Mouse (Mus musculus): ENCODE data around the gene Uck2. TPM values are rescaled to one million over a fixed set of nuclear protein-coding genes. Genes with fewer than 3 reads are reported as not detected.

The Uck2 gene
- polyA plus RNA-seq, 1 experiment from 2014 or later: 87.5 TPM

DNA sequence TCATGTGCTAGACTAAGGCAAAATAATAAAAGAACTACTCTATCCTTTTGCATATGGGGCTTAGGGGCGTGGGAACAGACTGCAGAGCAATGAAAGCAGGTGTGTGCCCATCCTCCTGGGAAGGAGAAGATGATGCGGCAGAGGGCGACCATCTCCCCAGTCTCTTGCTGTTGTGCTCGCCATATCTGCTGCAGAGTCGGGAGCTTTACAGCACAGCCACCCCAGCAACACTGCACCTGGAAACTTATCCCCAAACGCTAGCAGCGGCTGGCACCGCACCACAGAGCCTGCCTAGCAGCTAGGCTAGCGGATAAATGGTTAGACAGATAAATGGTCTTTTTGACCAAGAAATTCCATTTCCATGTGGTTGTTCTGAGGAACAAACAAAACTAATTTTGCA, 37.2 kb downstream of the Uck2 start:
- Histone ChIP-seq H3K4me1 (peaks cover 52% of the 10 kb centered on the region), H3K4me3 (replicated peaks) (no peak overlapping the region), H3K27me3 (no peaks in the 10 kb centered on the region), H3K36me3 (no peaks in the 10 kb centered on the region), H3K9ac (no peak overlapping the region), H3K9me3 (replicated peaks) (no peaks in the 10 kb centered on the region), H3K4me2 (no peak overlapping the region), H3K27ac (no peak overlapping the region)
- 83% methylated on average over 9 of the region's 9 CpGs for WGBS
- no peak for ATAC-seq (replicated peaks; ENCODE audit: low FRiP score)

DNA sequence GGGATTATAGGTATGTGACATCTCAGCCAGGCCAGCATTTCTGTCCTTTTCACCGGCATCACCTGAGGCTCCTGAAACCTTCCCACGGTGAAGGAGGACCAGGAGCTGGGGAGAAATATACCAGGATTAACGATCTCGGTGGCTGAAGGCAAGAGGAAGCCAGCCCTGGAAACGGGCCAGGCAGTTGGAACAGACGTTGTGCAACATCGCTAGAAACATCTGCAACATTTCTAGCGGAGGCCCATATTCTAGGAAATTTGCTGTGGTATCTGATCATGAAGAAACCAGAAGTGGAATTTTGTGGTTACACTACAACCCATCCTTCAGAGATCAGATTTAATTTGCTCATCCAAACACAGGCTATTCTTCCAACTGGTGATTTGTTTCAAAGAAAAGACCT, 38.1 kb downstream of the Uck2 start:
- H3K27me3 ChIP-seq: no peaks in the 10 kb centered on the region
- no peak for ATAC-seq (replicated peaks; ENCODE audit: low FRiP score)
- H3K36me3 ChIP-seq: no peaks in the 10 kb centered on the region
- no peaks in the 10 kb centered on the region for H3K9me3 ChIP-seq (replicated peaks)
- peaks cover 62% of the 10 kb centered on the region for H3K4me1 ChIP-seq
- no peak overlapping the region for H3K9ac ChIP-seq
- no peak overlapping the region for H3K4me3 ChIP-seq (replicated peaks)
- WGBS: 27% methylated on average over 8 of the region's 8 CpGs
- H3K27ac ChIP-seq: no peak overlapping the region
- no peak overlapping the region for H3K4me2 ChIP-seq

DNA sequence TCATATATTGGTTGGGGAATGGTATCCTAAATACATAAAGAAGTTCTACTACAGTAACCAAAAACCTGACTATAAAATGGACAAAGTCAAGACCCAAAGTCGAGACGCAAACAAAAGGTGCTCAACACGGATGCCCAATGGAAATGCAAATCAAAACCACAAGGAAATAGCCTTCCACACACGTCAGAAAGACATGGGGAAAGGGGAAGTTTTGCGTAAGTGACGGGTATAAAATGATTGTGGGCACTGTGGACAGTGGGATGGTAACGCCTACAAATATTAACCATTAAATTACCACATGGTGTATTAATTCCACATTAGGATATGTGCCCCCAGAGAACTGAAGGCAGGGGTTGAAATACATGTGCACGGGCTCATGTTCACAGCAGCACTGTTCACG, 38.8 kb downstream of the Uck2 start:
- no peaks in the 10 kb centered on the region for H3K27me3 ChIP-seq
- H3K9me3 ChIP-seq (replicated peaks): no peaks in the 10 kb centered on the region
- 79% methylated on average over 9 of the region's 9 CpGs for WGBS
- peaks cover 66% of the 10 kb centered on the region for H3K4me1 ChIP-seq
- H3K4me2 ChIP-seq: no peak overlapping the region
- no peak overlapping the region for H3K4me3 ChIP-seq (replicated peaks)
- H3K27ac ChIP-seq: no peak overlapping the region
- H3K36me3 ChIP-seq: no peaks in the 10 kb centered on the region
- H3K9ac ChIP-seq: no peak overlapping the region
- ATAC-seq (replicated peaks; ENCODE audit: low FRiP score): no peak

DNA sequence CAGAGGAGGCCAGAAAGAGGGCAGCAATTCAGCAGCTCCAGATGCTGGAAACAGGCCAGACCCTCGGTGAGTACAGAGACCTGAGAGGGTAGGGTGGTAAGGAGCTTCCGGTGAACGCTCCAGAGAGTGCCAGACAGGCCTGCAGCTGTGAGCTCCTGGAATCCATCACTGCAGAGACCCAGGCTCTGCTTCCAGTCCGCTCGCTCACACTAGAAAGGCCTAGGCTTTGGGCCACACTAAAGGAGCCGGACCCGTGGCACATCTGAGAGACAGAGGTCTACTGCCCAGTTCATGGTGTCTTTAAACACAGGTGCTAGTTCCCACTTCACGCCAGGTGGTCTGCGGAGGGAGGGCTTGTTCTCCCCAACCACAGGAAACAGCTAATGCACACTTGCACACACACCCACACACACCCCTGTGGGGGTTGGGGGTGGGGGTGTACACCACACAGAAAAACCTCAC, 39.9 kb downstream of the Uck2 start:
- no peak overlapping the region for H3K9ac ChIP-seq
- H3K27ac ChIP-seq: no peak overlapping the region
- no peak overlapping the region for H3K4me3 ChIP-seq (replicated peaks)
- peaks cover 67% of the 10 kb centered on the region for H3K4me1 ChIP-seq
- no peak overlapping the region for H3K4me2 ChIP-seq
- ATAC-seq (replicated peaks; ENCODE audit: low FRiP score): no peak
- no peaks in the 10 kb centered on the region for H3K27me3 ChIP-seq
- WGBS: 60% methylated on average over 9 of the region's 9 CpGs
- H3K36me3 ChIP-seq: no peaks in the 10 kb centered on the region
- H3K9me3 ChIP-seq (replicated peaks): no peaks in the 10 kb centered on the region

DNA sequence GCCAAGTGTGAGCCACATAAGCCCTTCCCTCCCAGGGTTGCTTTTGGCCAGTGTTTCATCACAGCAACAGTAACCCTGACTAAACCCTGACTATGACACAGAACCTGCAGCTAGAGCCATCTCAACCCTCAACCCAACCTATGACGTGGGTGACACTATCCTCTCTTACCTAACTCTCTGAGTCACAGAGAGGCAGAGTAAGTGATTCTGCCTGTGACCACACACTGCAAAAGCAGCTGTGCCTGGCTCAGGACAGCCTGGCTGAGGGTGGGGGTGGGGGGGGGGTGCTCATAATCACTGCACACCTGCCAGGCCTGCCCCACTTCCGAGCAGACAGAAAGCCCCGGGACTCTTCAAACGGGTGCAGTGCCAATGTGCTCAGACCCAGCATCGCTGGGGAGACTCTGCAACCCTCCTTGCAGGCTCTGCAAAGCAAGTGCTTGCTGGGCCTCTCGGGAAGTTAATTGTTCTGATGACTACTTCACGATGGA, 42.9 kb downstream of the Uck2 start:
- no peak overlapping the region for H3K27ac ChIP-seq
- 38% methylated on average over 7 of the region's 7 CpGs for WGBS
- no peak overlapping the region for H3K4me2 ChIP-seq
- H3K4me1 ChIP-seq: peaks cover 74% of the 10 kb centered on the region
- no peak overlapping the region for H3K4me3 ChIP-seq (replicated peaks)
- no peak overlapping the region for H3K9ac ChIP-seq
- no peaks in the 10 kb centered on the region for H3K9me3 ChIP-seq (replicated peaks)
- no peak for ATAC-seq (replicated peaks; ENCODE audit: low FRiP score)
- no peaks in the 10 kb centered on the region for H3K36me3 ChIP-seq
- H3K27me3 ChIP-seq: no peaks in the 10 kb centered on the region

DNA sequence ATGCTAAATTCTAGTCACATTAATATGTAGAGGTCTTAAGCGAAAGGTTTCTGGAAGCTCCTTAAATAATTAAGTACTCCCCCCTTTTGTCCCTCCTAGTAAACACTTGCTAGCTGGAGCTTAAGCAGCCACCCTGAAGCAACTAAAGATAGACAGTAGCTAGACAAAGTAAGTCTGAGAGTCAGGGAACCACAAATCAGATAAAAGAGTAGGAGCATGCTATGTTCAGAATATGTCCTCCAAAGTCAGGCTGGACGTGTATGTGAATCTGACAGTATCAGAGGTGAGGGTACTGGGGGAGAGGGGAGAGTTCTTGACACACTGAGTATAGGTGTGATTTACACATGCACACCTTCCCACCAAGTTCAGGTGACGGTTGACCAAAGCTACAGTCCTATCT, 43.6 kb downstream of the Uck2 start:
- no peak overlapping the region for H3K4me3 ChIP-seq (replicated peaks)
- H3K4me2 ChIP-seq: no peak overlapping the region
- H3K27me3 ChIP-seq: no peaks in the 10 kb centered on the region
- 76% methylated on average over 3 of the region's 3 CpGs for WGBS
- peaks cover 2% of the 10 kb centered on the region for H3K36me3 ChIP-seq
- no peaks in the 10 kb centered on the region for H3K9me3 ChIP-seq (replicated peaks)
- peaks cover 72% of the 10 kb centered on the region for H3K4me1 ChIP-seq
- no peak overlapping the region for H3K27ac ChIP-seq
- ATAC-seq (replicated peaks; ENCODE audit: low FRiP score): no peak
- H3K9ac ChIP-seq: no peak overlapping the region

DNA sequence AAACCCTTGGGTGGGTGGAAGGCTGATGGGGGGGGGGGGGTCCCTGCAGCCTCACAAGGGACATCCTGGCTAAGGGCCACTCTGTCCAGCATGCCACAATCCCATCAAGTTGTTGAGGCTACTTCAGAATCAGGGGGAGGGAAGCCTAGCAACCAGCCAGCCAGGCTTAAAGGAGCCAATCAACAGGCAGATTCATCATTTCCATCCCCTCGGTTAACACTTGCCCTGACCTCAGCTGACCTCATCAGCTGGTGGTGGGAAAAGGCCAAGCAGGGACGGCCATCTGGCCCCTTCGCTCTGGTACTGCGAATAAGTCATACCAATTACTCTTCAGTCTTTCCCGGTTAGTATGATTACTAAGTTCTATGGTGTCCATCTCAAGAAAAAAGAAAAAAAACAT, 44.8 kb downstream of the Uck2 start:
- H3K36me3 ChIP-seq: peaks cover 13% of the 10 kb centered on the region
- no peak overlapping the region for H3K4me3 ChIP-seq (replicated peaks)
- H3K9ac ChIP-seq: no peak overlapping the region
- no peaks in the 10 kb centered on the region for H3K27me3 ChIP-seq
- WGBS: 25% methylated on average over 5 of the region's 5 CpGs
- H3K4me1 ChIP-seq: peaks cover 69% of the 10 kb centered on the region
- no peak overlapping the region for H3K4me2 ChIP-seq
- H3K9me3 ChIP-seq (replicated peaks): no peaks in the 10 kb centered on the region
- no peak overlapping the region for H3K27ac ChIP-seq
- ATAC-seq (replicated peaks; ENCODE audit: low FRiP score): no peak

DNA sequence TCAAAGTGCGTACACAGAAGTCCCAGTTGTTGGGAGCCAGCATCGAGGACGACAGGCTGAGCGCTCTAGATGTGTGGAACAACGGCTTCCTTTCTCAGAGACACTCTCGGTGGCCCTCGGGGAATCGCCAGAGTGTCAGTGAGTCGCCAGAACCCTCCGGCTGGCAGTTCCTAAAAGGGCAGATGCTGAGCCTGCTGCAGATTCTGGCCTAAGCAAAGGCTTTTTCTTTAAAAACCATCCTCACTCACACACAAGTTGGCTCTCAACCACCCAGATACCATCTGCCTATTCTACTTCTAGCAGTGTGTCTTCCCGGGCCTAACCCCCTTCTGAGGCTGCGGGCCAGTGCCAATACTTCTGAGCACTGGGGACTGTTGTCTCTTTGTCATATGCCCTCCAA, 45.2 kb downstream of the Uck2 start:
- Histone ChIP-seq H3K27me3 (no peaks in the 10 kb centered on the region), H3K4me3 (replicated peaks) (no peak overlapping the region), H3K9ac (no peak overlapping the region), H3K27ac (no peak overlapping the region), H3K4me1 (peaks cover 65% of the 10 kb centered on the region), H3K36me3 (peaks cover 18% of the 10 kb centered on the region), H3K4me2 (no peak overlapping the region), H3K9me3 (replicated peaks) (no peaks in the 10 kb centered on the region)
- ATAC-seq (replicated peaks; ENCODE audit: low FRiP score): no peak
- WGBS: 62% methylated on average over 12 of the region's 12 CpGs

DNA sequence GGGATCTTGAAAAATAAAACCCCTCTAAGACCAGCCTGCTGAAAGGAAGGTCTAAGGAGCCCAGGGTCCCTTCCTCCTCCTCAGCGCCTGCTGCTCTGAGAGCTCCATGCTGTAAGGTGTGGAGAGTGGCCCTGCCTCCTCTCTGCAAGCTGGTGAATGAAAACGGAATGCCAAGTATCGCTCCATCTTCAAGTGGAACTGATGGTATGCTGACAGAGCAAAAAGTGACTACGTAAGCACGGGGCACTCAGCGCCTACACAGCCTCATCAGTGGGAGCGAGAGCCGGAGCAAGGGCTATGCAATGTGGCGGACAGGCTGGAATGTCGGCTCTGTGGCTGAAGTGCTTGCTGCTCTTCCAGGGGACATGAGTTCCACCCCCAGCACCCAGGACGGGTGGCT, 47.3 kb downstream of the Uck2 start:
- H3K4me2 ChIP-seq: no peak overlapping the region
- no peaks in the 10 kb centered on the region for H3K9me3 ChIP-seq (replicated peaks)
- H3K4me1 ChIP-seq: peaks cover 48% of the 10 kb centered on the region
- ATAC-seq (replicated peaks; ENCODE audit: low FRiP score): peak; percentile 16; the same call in 1 of the 2 replicates
- no peak overlapping the region for H3K4me3 ChIP-seq (replicated peaks)
- no peak overlapping the region for H3K27ac ChIP-seq
- peaks cover 38% of the 10 kb centered on the region for H3K36me3 ChIP-seq
- no peaks in the 10 kb centered on the region for H3K27me3 ChIP-seq
- H3K9ac ChIP-seq: no peak overlapping the region
- WGBS: 62% methylated on average over 11 of the region's 11 CpGs

DNA sequence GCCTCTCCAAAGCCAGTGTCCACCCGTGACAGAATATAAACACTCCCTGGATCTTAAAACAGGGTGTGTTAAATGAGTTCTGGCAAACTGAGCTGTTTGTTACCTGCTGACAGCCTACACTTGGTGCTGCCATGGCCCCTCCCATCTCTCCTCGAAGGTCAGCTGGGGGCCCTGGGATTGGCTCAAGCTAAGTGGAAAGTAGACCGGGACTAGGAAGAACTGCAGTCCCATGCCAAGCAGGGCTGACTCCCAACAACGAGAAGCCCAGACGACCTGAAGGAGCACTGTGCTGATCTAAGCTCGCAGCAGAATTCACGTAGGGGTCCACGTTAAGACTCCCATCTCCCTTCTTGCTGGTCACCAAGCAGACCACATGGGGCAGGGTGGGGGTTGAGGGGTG, 48.3 kb downstream of the Uck2 start:
- H3K4me3 ChIP-seq (replicated peaks): no peak overlapping the region
- 0 out of 2 replicates have a peak, but pooled peaks have one; percentile 5 for ATAC-seq (replicated peaks; ENCODE audit: low FRiP score)
- peaks cover 45% of the 10 kb centered on the region for H3K36me3 ChIP-seq
- WGBS: 59% methylated on average over 8 of the region's 8 CpGs
- no peak overlapping the region for H3K4me2 ChIP-seq
- peaks cover 38% of the 10 kb centered on the region for H3K4me1 ChIP-seq
- no peaks in the 10 kb centered on the region for H3K27me3 ChIP-seq
- H3K27ac ChIP-seq: no peak overlapping the region
- H3K9ac ChIP-seq: no peak overlapping the region
- H3K9me3 ChIP-seq (replicated peaks): no peaks in the 10 kb centered on the region

DNA sequence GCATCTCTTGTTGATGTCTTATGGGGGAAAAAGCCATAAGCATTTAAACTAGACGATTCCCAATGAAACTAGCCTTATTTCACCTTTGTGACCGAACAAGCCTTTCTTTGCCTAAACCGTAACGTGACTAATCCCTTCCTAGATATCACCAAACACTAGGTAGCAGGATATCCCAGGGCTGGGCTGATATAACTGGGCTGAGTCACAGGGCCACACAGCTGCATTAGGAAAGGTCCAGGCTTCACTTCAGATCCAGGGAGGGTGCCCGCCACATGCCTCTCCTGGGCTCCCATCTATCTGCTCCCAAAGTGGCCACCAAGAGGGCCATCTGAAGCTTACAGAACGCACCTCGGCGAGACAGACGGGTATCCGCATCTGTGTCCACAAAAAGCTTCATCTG, 50.8 kb downstream of the Uck2 start:
- Histone ChIP-seq H3K9ac (no peak overlapping the region), H3K4me2 (no peak overlapping the region), H3K27ac (no peak overlapping the region), H3K9me3 (replicated peaks) (no peaks in the 10 kb centered on the region), H3K4me1 (peaks cover 23% of the 10 kb centered on the region), H3K36me3 (peaks cover 60% of the 10 kb centered on the region), H3K27me3 (no peaks in the 10 kb centered on the region), H3K4me3 (replicated peaks) (no peak overlapping the region)
- WGBS: 90% methylated on average over 10 of the region's 10 CpGs
- ATAC-seq (replicated peaks; ENCODE audit: low FRiP score): no peak

DNA sequence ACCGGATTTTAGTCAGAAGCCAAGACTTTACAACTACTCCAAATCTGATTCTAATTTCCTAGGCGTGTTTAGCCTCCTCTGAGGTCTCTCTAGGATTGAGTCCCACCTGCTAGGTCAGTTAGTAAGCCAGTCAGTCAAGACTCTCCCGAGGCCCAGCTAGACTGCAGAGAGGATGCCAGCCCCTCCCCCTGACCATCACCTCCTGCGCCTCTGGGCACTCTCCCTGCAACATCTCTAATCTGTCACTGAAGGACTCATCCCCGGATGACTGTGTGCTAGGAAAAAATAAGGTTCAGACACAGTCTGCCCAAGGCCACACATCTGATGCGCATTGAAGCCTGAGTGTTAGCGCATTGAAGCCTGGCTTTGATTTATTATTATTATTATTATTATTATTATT, 52.2 kb downstream of the Uck2 start:
- Histone ChIP-seq H3K36me3 (peaks cover 74% of the 10 kb centered on the region), H3K9ac (no peak overlapping the region), H3K4me1 (peaks cover 13% of the 10 kb centered on the region), H3K4me2 (no peak overlapping the region), H3K27ac (no peak overlapping the region), H3K9me3 (replicated peaks) (no peaks in the 10 kb centered on the region), H3K27me3 (no peaks in the 10 kb centered on the region), H3K4me3 (replicated peaks) (no peak overlapping the region)
- no peak for ATAC-seq (replicated peaks; ENCODE audit: low FRiP score)
- 84% methylated on average over 7 of the region's 7 CpGs for WGBS

DNA sequence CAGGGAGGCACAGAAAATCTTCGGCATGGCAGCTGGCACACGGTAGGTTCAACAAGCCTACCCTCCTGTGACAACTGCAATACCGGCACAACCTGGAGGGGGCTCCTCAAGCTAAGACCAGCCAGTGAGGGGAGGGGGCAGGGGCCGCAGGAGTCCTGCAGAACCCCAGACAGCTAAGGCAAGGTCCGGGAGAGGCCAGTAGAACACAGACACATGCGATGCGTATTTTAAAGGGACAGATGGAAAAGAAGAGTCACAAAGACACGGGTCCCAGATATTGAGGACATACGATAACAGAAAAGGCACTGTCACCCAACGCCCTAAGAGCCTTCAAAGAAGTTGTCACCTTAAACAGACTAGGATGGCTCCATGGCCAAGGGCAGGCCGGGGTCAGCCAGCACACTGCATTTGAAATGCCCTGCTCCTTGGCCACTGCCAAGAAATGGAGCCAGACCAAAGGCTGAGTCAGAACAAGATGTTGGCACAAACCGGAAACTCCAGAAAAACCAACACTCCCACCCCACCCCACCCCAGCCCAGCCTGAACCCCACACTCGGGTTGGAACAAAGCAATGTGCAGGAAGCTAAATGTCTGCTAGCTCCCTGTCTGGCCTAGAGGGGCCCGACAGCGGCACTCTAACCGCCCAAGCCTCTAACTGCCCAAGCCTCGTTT, 53.4 kb downstream of the Uck2 start:
- H3K4me1 ChIP-seq: peaks cover 1% of the 10 kb centered on the region; the same call in 1 of the 2 replicates
- no peak overlapping the region for H3K4me2 ChIP-seq
- 84% methylated on average over 17 of the region's 17 CpGs for WGBS
- no peaks in the 10 kb centered on the region for H3K27me3 ChIP-seq
- no peak for ATAC-seq (replicated peaks; ENCODE audit: low FRiP score)
- H3K27ac ChIP-seq: no peak overlapping the region
- H3K36me3 ChIP-seq: peaks cover 86% of the 10 kb centered on the region
- no peak overlapping the region for H3K9ac ChIP-seq
- H3K4me3 ChIP-seq (replicated peaks): no peak overlapping the region
- H3K9me3 ChIP-seq (replicated peaks): no peaks in the 10 kb centered on the region
